Mouse (Mus musculus) hematopoietic stem cell, adult 5-6 weeks (primary cell): ENCODE measurements around the gene Npas3. TPM values are rescaled to one million over a fixed set of nuclear protein-coding genes. Genes with fewer than 3 reads are reported as not detected.

Source experiments
- ATAC-seq, 2 experiments: fragments of 125-278 bp in 1 of 2; replicated peaks in 1 of 2; 2 replicates each; pipeline ENCODE4 v1.8.0; 2016 to 2017; ENCODE audit warnings: inconsistent platforms in 2 of 2, mild to moderate bottlenecking in 2 of 2, moderate number of reproducible peaks in 2 of 2, low read depth in 1 of 2, moderate TSS enrichment in 1 of 2; ENCODE audit not compliant: low FRiP score in 2 of 2, poor library complexity in 2 of 2, severe bottlenecking in 2 of 2, insufficient read depth in 1 of 2, low TSS enrichment in 1 of 2
- total RNA-seq: library from RNA; stranded (forward); fragments of 172-1452, 232-1000 nt; gene quantifications from 2 replicates; pipeline ENCODE4 v1.2.3, GENCODE M21; 2017

Npas3 gene
- total RNA-seq, 1 experiment from 2014 or later = not detected

- no peak for ATAC-seq
Measured at GRCm38 (mm10) chr12:53333251-53333650, 84.8 kb downstream of the Npas3 start.

- no peak for ATAC-seq
Measured at GRCm38 (mm10) chr12:53338349-53338948, 90.0 kb downstream of the Npas3 start.

- ATAC-seq = no peak
Measured at GRCm38 (mm10) chr12:53342741-53343140, 94.3 kb downstream of the Npas3 start.

GRCm38 (mm10) chr12:53351860-53352259 lies 103.4 kb downstream of the Npas3 start:
- no peak for ATAC-seq

- no peak for ATAC-seq
Measured at GRCm38 (mm10) chr12:53365751-53366150, 117.3 kb downstream of the Npas3 start.

GRCm38 (mm10) chr12:53384851-53385250 lies 136.4 kb downstream of the Npas3 start:
- no peak for ATAC-seq

GRCm38 (mm10) chr12:53405856-53406255 lies 157.4 kb downstream of the Npas3 start:
- no peak for ATAC-seq

GRCm38 (mm10) chr12:53407776-53408175 lies 159.3 kb downstream of the Npas3 start:
- no peak for ATAC-seq

GRCm38 (mm10) chr12:53409711-53410110 lies 161.2 kb downstream of the Npas3 start:
- ATAC-seq = no peak

GRCm38 (mm10) chr12:53410647-53411046 lies 162.2 kb downstream of the Npas3 start:
- no peak for ATAC-seq

GRCm38 (mm10) chr12:53416096-53416495 lies 167.6 kb downstream of the Npas3 start:
- no peak for ATAC-seq

GRCm38 (mm10) chr12:53421701-53422100 lies 173.2 kb downstream of the Npas3 start:
- ATAC-seq = no peak

- no peak for ATAC-seq
Measured at GRCm38 (mm10) chr12:53423631-53424030, 175.2 kb downstream of the Npas3 start.

- ATAC-seq = no peak
Measured at GRCm38 (mm10) chr12:53426006-53426405, 177.5 kb downstream of the Npas3 start.

- no peak for ATAC-seq
Measured at GRCm38 (mm10) chr12:53427153-53427552, 178.7 kb downstream of the Npas3 start.

GRCm38 (mm10) chr12:53442029-53442428 lies 193.6 kb downstream of the Npas3 start:
- ATAC-seq = peak; percentile 49 to 69

GRCm38 (mm10) chr12:53447469-53447868 lies 199.0 kb downstream of the Npas3 start:
- ATAC-seq = no peak

- ATAC-seq = no peak
Measured at GRCm38 (mm10) chr12:53448040-53448439, 199.6 kb downstream of the Npas3 start.

GRCm38 (mm10) chr12:53467549-53467948 lies 219.1 kb downstream of the Npas3 start:
- ATAC-seq = no peak
